Mouse (Mus musculus) testis, adult 2 months (tissue): Measurements from ENCODE around the gene Fam170b. TPM values are rescaled to one million over a fixed set of nuclear protein-coding genes. Genes with fewer than 3 reads are reported as not detected.
A peak's percentile ranks its signal among the peaks of the same experiment; 100 is the strongest.

Experiments used
- H3K27ac ChIP-seq: fragments of 200-500 bp; 2 replicates; pipeline ENCODE4 v1.5.1; 2012; ENCODE audit warnings: low read depth, low read length; ENCODE audit not compliant: control insufficient read depth, insufficient read depth
- H3K27me3 ChIP-seq: fragments of 200-500 bp; 2 replicates; pipeline ENCODE4 v1.6.1; 2012; ENCODE audit warnings: mild to moderate bottlenecking, low read length, moderate library complexity; ENCODE audit not compliant: control insufficient read depth, insufficient read depth
- H3K36me3 ChIP-seq: fragments of 200-500 bp; 2 replicates; pipeline ENCODE4 v1.6.1; 2012; ENCODE audit warnings: mild to moderate bottlenecking, low read length; ENCODE audit not compliant: control insufficient read depth, insufficient read depth
- H3K4me1 ChIP-seq: fragments of 200-500 bp; 2 replicates; pipeline ENCODE4 v1.6.1; 2012; ENCODE audit warnings: low read length; ENCODE audit not compliant: control insufficient read depth, insufficient read depth
- H3K4me3 ChIP-seq: fragments of 200-500 bp; 2 replicates; pipeline ENCODE4 v1.5.1; 2012; ENCODE audit warnings: low read depth, mild to moderate bottlenecking, low read length, moderate library complexity, mixed read lengths; ENCODE audit not compliant: control insufficient read depth
- CTCF ChIP-seq: fragments of 200-500 bp; IDR thresholded peaks from 2 replicates; pipeline ENCODE4 v1.5.1; 2012; ENCODE audit warnings: low read depth, mild to moderate bottlenecking, inconsistent platforms, low read length, moderate library complexity; ENCODE audit not compliant: control insufficient read depth, insufficient read depth, insufficient replicate concordance
- POLR2A ChIP-seq: fragments of 200-500 bp; IDR thresholded peaks from 2 replicates; pipeline ENCODE4 v1.6.1; 2012; ENCODE audit warnings: low read depth, mild to moderate bottlenecking, inconsistent platforms, low read length, moderate library complexity; ENCODE audit not compliant: control insufficient read depth
- polyA plus RNA-seq: library from polyadenylated mRNA; depleted of rRNA; stranded (reverse); fragments of >200 nt; gene quantifications from 2 replicates; pipeline ENCODE4 v1.2.3, GENCODE M21; 2012; rRNA removed

The Fam170b gene
- 211 and 224 TPM in 2 replicates for polyA plus RNA-seq

- Histone ChIP-seq H3K27me3 (no peaks in the 10 kb centered on the region), H3K27ac (peak within 1 kb of the TSS; percentile 71), H3K4me1 (no peaks in the 10 kb centered on the region), H3K4me3 (peak within 1 kb of the TSS; percentile 92), H3K36me3 (no peaks in the 10 kb centered on the region)
- TF ChIP-seq POLR2A, result peak; percentile 87; the same call in 1 of the 2 replicates
- no peak for TF ChIP-seq CTCF
Observed at GRCm38 (mm10) chr14:32833847-32834246, at the start of gene Fam170b. Fam170b (plus strand) TSS chr14:32833962.

DNA sequence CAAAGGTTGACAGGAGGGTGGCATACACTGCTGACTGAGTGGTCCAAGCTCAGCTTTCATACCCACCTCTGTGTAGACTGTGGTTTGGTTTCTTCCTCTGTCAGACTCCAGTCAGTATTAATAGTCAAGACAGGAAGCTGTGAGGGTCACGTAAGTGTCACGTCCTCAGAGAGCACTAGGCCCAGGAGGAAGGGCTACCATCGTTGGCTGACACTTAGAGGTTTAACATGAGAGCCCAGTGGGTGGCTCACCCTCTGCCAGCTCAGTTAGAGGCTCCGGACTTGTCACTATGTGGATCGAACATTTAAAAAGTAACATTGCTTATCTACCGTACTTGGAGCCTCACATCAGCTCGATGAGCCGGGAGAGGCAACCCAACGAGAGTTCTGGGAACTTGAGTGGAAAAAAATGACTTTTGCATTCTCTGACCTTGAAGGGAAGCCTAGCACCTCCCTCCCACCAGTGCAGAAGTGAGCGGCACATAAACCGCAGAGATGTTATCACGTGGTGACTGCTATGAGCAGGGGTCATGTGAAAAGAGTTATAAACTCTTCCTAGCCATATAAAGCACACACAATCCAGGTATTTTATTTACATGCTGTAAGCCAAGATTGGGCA is 49.5 kb upstream of the Fam170b start:
- Histone ChIP-seq H3K4me3 (no peak overlapping the region), H3K4me1 (no peaks in the 10 kb centered on the region), H3K27ac (no peak overlapping the region), H3K36me3 (no peaks in the 10 kb centered on the region), H3K27me3 (no peaks in the 10 kb centered on the region)
- TF ChIP-seq POLR2A (no peak), CTCF (no peak)

DNA sequence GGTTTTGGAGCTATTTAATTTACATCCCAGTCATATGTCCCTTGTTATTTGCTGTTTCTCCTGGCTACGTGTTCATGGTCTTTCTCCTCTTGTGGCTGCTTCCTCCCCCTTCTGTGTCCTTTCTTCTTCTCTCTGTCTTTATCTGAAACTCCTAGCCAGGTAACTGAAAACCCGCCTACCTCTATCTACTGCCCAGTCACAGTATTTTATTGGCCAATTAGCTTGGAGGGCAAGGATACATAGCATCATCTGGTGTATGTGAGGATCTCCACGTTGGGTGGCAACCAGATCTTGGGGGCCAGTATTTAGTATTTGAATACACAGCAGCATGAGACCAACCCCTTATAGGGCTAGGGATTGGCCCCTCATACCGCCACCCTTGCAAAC is 49.0 kb upstream of the Fam170b start:
- no peaks in the 10 kb centered on the region for H3K4me1 ChIP-seq
- no peak overlapping the region for H3K4me3 ChIP-seq
- no peak overlapping the region for H3K27ac ChIP-seq
- H3K27me3 ChIP-seq, result no peaks in the 10 kb centered on the region
- no peaks in the 10 kb centered on the region for H3K36me3 ChIP-seq
- no peak for TF ChIP-seq POLR2A
- no peak for TF ChIP-seq CTCF

- Histone ChIP-seq H3K27ac (no peak within 1 kb of the TSS), H3K27me3 (no peaks in the 10 kb centered on the region), H3K4me3 (no peak within 1 kb of the TSS), H3K4me1 (no peaks in the 10 kb centered on the region), H3K36me3 (no peaks in the 10 kb centered on the region)
- no peak for TF ChIP-seq CTCF
- TF ChIP-seq POLR2A, result no peak
Observed at GRCm38 (mm10) chr14:32785556-32786130, 48.1 kb upstream of the Fam170b start, which contains the start of gene Tmem273. Tmem273 (plus strand) TSS chr14:32785963.

GRCm38 (mm10) chr14:32787691-32788090 is 46.1 kb upstream of the Fam170b start:
- Histone ChIP-seq H3K4me3 (no peak overlapping the region), H3K27ac (no peak overlapping the region), H3K4me1 (no peaks in the 10 kb centered on the region), H3K27me3 (no peaks in the 10 kb centered on the region), H3K36me3 (no peaks in the 10 kb centered on the region)
- TF ChIP-seq POLR2A (no peak), CTCF (no peak)

DNA sequence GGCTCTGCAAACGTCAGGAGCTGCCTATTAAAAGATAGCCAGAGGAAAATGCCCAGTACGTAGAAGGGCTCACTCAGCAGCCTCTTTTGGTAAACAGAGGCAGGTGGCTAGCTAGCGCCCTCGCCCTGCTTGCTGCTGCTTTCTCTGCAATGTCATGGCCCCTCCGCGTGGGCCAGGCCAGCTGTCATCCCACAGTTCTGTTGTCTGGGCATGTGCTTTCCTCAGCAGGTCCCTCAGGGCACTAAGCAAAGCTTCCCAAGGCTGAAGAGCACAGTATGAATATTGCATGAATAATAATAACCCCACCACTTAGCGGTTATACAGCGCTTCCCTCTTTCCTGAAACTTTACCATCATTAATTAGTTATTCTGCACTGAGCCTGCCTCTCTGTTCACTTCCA is 37.4 kb upstream of the Fam170b start:
- Histone ChIP-seq H3K36me3 (no peaks in the 10 kb centered on the region), H3K27ac (no peak overlapping the region), H3K4me3 (no peak overlapping the region), H3K4me1 (no peaks in the 10 kb centered on the region), H3K27me3 (no peaks in the 10 kb centered on the region)
- TF ChIP-seq CTCF, result no peak
- TF ChIP-seq POLR2A, result no peak

GRCm38 (mm10) chr14:32797803-32798202 is 36.0 kb upstream of the Fam170b start:
- H3K4me3 ChIP-seq, result no peak overlapping the region
- no peak for TF ChIP-seq CTCF
- TF ChIP-seq POLR2A, result no peak
- H3K27ac ChIP-seq, result no peak overlapping the region
- no peaks in the 10 kb centered on the region for H3K36me3 ChIP-seq
- H3K4me1 ChIP-seq, result no peaks in the 10 kb centered on the region
- no peaks in the 10 kb centered on the region for H3K27me3 ChIP-seq
